Mouse (Mus musculus) spleen, adult 2 months (tissue): ENCODE measurements around the gene Med24. TPM values are rescaled to one million over a fixed set of nuclear protein-coding genes. Genes with fewer than 3 reads are reported as not detected.

ENCODE experiments used
- DNase-seq, 2 experiments: peaks; one replicate each; pipeline versions ENCODE4 v3.0.0 to v3.0.0-alpha.2; 2012 to 2021; ENCODE audit warnings: low spot score in 2 of 2, low read depth in 1 of 2
- H3K27ac ChIP-seq: fragments of 200-500 bp; 2 replicates; pipeline ENCODE4 v1.5.1; 2012; ENCODE audit warnings: low read length, inconsistent platforms; ENCODE audit not compliant: insufficient read depth
- H3K27me3 ChIP-seq: fragments of 200-500 bp; 2 replicates; pipeline ENCODE4 v1.6.1; 2012; ENCODE audit warnings: mild to moderate bottlenecking, moderate library complexity, low read length, inconsistent platforms; ENCODE audit not compliant: control insufficient read depth, insufficient read depth
- H3K36me3 ChIP-seq: fragments of 200-500 bp; 2 replicates; pipeline ENCODE4 v1.6.1; 2012; ENCODE audit warnings: mild to moderate bottlenecking, low read length, inconsistent platforms; ENCODE audit not compliant: control insufficient read depth, insufficient read depth
- H3K4me1 ChIP-seq: fragments of 200-500 bp; 2 replicates; pipeline ENCODE4 v1.6.1; 2011; ENCODE audit warnings: inconsistent platforms; ENCODE audit not compliant: control insufficient read depth, insufficient read depth, insufficient read length
- H3K4me3 ChIP-seq: fragments of 200-500 bp; 2 replicates; pipeline ENCODE4 v1.5.1; 2011; ENCODE audit warnings: mild to moderate bottlenecking, inconsistent platforms; ENCODE audit not compliant: insufficient read depth, insufficient read length; ENCODE audit errors: extremely low read depth
- CTCF ChIP-seq: fragments of 200-500 bp; IDR thresholded peaks from 2 replicates; pipeline ENCODE4 v1.5.1; 2011; ENCODE audit warnings: mild to moderate bottlenecking, inconsistent platforms; ENCODE audit not compliant: insufficient read depth, insufficient read length, insufficient replicate concordance; ENCODE audit errors: extremely low read depth
- POLR2A ChIP-seq: fragments of 200-500 bp; IDR thresholded peaks from 2 replicates; pipeline ENCODE4 v1.6.1; 2011; ENCODE audit warnings: low read depth, low read length, inconsistent platforms
- WGBS: fragments of 180-500 bp; shearing (Covaris S2); methylation state at CpG from one replicate; pipeline ENCODE4 v1.1.7; 2018; 5-methylcytosine and 5-hydroxymethylcytosine counted together
- polyA plus RNA-seq: library from polyadenylated mRNA; depleted of rRNA; stranded (reverse); fragments of >200 nt; gene quantifications from 2 replicates; pipeline ENCODE4 v1.2.3, GENCODE M21; 2012

Gene Med24
- polyA plus RNA-seq, 1 experiment, result 53.6 TPM

DNA sequence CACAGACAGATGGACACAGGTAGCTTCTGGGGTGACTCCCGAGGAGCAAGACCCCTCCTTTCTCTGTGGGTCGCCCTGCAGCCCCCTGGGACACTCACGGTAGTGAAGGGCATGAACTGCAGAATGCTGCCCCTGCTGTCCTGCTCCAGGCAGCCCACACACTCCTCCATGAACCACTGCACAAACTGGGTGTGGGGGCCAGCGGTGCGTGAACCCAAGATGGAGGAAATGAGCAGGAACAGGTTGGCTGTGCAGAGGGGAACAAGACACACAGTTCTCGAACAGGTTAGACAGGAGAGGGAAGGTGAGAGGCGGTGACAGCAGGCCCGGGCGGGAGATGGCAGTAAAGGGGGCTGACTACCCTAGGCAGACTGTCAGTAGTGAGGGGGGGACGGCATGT is 24.2 kb downstream of the Med24 start:
- H3K4me1 ChIP-seq, result no peaks in the 10 kb centered on the region; the same call in 1 of the 2 replicates
- H3K4me3 ChIP-seq, result no peak overlapping the region
- no peak overlapping the region for H3K27ac ChIP-seq
- peaks cover 19% of the 10 kb centered on the region for H3K36me3 ChIP-seq
- WGBS, result 80% methylated on average over 10 of the region's 10 CpGs
- DNase-seq, result no peak
- TF ChIP-seq POLR2A (no peak), CTCF (no peak)
- no peaks in the 10 kb centered on the region for H3K27me3 ChIP-seq

DNA sequence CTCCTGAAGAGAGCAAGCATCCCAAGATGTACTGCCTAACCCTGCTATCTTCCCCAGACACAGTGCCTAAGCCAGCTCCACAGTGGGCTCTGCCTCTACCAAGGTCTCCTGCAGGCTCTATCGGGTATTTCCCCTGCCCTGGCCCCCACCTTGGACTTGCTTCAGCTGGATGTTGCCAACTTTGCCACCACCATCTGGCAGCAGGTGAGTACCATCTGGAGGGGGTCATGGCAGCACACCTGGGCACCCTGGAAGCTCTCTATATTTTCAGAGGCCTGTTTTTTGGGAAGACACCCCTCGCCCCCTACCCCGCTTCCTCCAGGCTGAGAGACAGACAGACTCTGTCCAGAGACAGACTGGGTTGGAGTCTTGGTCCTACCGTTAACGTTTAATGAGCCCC is 26.9 kb downstream of the Med24 start:
- no peak for DNase-seq
- peaks cover 17% of the 10 kb centered on the region for H3K36me3 ChIP-seq
- no peak overlapping the region for H3K27ac ChIP-seq
- TF ChIP-seq POLR2A, result no peak
- TF ChIP-seq CTCF, result no peak
- no peaks in the 10 kb centered on the region for H3K27me3 ChIP-seq
- no peak overlapping the region for H3K4me3 ChIP-seq
- 65% methylated on average over 5 of the region's 5 CpGs for WGBS
- no peaks in the 10 kb centered on the region for H3K4me1 ChIP-seq

- Histone ChIP-seq H3K4me3 (no peak within 1 kb of the TSS), H3K27ac (no peak within 1 kb of the TSS), H3K36me3 (peaks cover 10% of the 10 kb centered on the region), H3K27me3 (no peaks in the 10 kb centered on the region), H3K4me1 (no peaks in the 10 kb centered on the region)
- TF ChIP-seq CTCF (no peak), POLR2A (no peak)
- DNase-seq, result no peak
- WGBS, result 87% methylated on average over 10 of the region's 10 CpGs
Observed at GRCm38 (mm10) chr11:98701213-98701670, 28.0 kb downstream of the Med24 start, which contains the start of gene Csf3. Csf3 (plus strand) TSS chr11:98701263.

DNA sequence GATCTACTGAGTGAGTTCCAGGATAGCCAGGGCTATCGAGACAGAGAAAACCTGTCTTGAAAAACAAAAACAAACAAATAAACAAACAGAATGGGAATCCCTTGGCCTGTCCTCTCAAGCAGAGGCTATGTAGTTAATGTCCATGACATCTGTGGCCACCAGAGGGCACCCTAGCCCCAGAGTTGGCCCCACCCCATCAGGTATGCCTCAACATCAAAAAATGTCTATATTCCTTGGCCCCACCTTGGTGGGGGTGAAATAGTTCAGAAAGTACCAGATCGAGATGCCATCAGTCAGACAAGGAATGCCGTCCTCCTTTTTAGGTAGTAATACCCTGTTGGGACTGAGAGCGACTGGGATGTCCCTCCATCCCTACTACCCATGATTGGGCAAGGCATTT is 29.3 kb downstream of the Med24 start:
- H3K27ac ChIP-seq, result no peak overlapping the region
- H3K36me3 ChIP-seq, result peaks cover 11% of the 10 kb centered on the region
- peak; percentile 46 to 76 for DNase-seq
- 28% methylated on average over 4 of the region's 4 CpGs for WGBS
- H3K4me3 ChIP-seq, result no peak overlapping the region
- H3K4me1 ChIP-seq, result no peaks in the 10 kb centered on the region
- H3K27me3 ChIP-seq, result no peaks in the 10 kb centered on the region
- peak; percentile 88; the same call in 1 of the 2 replicates for TF ChIP-seq CTCF
- TF ChIP-seq POLR2A, result no peak

- peaks cover 13% of the 10 kb centered on the region for H3K36me3 ChIP-seq
- DNase-seq, result no peak
- no peak for TF ChIP-seq POLR2A
- TF ChIP-seq CTCF, result no peak
- no peaks in the 10 kb centered on the region for H3K4me1 ChIP-seq
- H3K27ac ChIP-seq, result no peak overlapping the region
- H3K4me3 ChIP-seq, result no peak overlapping the region
- WGBS, result 89% methylated on average over 16 of the region's 16 CpGs
- H3K27me3 ChIP-seq, result no peaks in the 10 kb centered on the region
Observed at GRCm38 (mm10) chr11:98698849-98699640, 30.2 kb downstream of the Med24 start.

- DNase-seq, result no peak
- no peak for TF ChIP-seq CTCF
- TF ChIP-seq POLR2A, result no peak
- Histone ChIP-seq H3K4me1 (no peaks in the 10 kb centered on the region), H3K27ac (no peak overlapping the region), H3K27me3 (no peaks in the 10 kb centered on the region), H3K4me3 (no peak overlapping the region), H3K36me3 (peaks cover 26% of the 10 kb centered on the region)
- WGBS, result 93% methylated on average over 12 of the region's 12 CpGs
Observed at GRCm38 (mm10) chr11:98697225-98697624, 32.0 kb downstream of the Med24 start.

GRCm38 (mm10) chr11:98696454-98697216 is 32.6 kb downstream of the Med24 start:
- TF ChIP-seq POLR2A (no peak), CTCF (no peak)
- no peaks in the 10 kb centered on the region for H3K27me3 ChIP-seq
- DNase-seq, result no peak
- 84% methylated on average over 14 of the region's 14 CpGs for WGBS
- no peaks in the 10 kb centered on the region for H3K4me1 ChIP-seq
- no peak overlapping the region for H3K4me3 ChIP-seq
- H3K36me3 ChIP-seq, result peaks cover 32% of the 10 kb centered on the region
- no peak overlapping the region for H3K27ac ChIP-seq
